Mouse (Mus musculus) cerebellum, adult 2 months (tissue): ENCODE data around the gene Clasrp.

ENCODE experiments used
- CTCF ChIP-seq: fragments of 200-500 bp; IDR thresholded peaks from 2 replicates; pipeline ENCODE4 v1.5.1; 2011; ENCODE audit warnings: low read depth, mild to moderate bottlenecking, control low read depth, low read length, moderate library complexity, borderline replicate concordance; ENCODE audit not compliant: insufficient read depth
- POLR2A ChIP-seq: fragments of 200-500 bp; IDR thresholded peaks from 2 replicates; pipeline ENCODE4 v1.6.1; 2011; ENCODE audit warnings: low read length, control low read depth, borderline replicate concordance; ENCODE audit not compliant: insufficient read depth

- TF ChIP-seq CTCF (no peak), POLR2A (no peak)
Observed at GRCm38 (mm10) chr7:19557086-19557485, 47.2 kb downstream of the Clasrp start.
